Mouse (Mus musculus) MEL-GATA-1-ER (cell line): Measurements from ENCODE around the gene Tex48.

Experiments
- DNase-seq: peaks from one replicate; pipeline ENCODE4 v3.0.0-alpha.2; 2012; ENCODE audit warnings: low read depth; ENCODE audit errors: extremely low read depth

The Tex48 gene

DNA sequence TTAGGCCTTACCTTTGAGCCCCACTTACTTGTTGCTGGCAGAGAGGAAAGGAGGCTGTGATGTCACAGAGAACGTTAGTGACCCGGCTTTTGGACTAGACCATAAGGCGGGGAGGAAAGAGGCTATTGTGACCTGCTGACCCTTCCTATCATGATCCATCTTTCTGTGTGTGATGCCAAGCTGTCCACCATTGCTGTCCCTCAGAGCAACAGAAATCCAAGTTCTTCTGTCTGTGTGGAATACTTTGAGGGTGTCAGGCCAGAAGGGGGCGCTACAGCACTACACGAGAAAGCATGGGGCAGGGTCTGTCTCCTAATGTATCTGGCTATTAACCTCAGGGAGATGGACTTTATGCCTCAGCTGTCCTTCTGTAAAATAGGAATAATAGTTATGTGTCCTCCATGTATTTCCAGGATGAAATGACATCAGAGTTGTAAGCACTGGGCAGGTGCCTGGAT lies at the start of gene Tex48:
Tex48 (minus strand) TSS at position 51 of the 458 bp plus-strand sequence.
- no peak for DNase-seq

- no peak for DNase-seq
Observed at GRCm38 (mm10) chr4:63668255-63668654, 46.0 kb upstream of the Tex48 start.

DNA sequence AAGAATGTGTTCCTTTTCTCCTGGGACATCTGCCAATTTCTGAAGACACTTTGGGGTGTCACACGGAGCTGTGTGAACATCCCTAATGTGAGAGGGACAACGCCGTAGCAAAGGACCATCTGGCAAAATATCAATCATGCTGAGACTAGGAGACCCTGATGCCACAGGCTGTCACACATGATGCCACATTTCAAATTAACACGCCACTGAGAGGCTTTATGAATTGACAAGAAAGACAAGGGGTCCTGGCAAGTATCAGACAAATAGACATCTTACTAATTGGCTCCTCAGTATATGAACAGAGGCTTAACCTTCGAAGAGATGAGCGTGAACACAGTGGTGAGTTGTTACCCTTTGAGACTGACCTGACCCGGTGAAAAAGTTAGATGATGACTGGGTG lies 43.5 kb upstream of the Tex48 start:
- no peak for DNase-seq

- no peak for DNase-seq
Observed at GRCm38 (mm10) chr4:63663279-63663678, 41.1 kb upstream of the Tex48 start, which contains the start of gene Gm11214. Gm11214 (minus strand) TSS chr4:63663379.

- no peak for DNase-seq
Observed at GRCm38 (mm10) chr4:63661857-63662256, 39.6 kb upstream of the Tex48 start.

- DNase-seq, result no peak
Observed at GRCm38 (mm10) chr4:63661426-63661825, 39.2 kb upstream of the Tex48 start.

DNA sequence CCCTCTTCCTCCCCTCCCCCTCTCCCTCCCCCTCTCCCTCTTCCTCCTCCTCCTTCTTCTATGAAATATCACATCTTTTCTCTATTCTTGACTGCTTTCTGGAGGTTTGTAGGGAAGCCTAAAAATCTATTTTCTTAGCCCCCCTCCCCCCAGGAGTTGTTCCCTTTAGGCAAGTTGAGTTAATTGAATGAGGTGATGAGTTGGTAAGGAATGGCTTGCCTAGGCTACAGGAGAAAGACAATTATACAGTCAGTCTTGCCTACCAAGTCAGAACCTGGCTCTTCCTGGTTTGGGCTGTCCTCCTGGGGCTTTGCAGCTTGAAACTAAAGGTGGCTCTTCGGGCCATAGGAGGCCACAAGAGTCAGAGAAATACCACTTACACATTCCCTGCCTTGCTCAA lies 37.5 kb upstream of the Tex48 start:
- DNase-seq, result no peak

- DNase-seq, result no peak
Observed at GRCm38 (mm10) chr4:63659086-63659485, 36.9 kb upstream of the Tex48 start.

DNA sequence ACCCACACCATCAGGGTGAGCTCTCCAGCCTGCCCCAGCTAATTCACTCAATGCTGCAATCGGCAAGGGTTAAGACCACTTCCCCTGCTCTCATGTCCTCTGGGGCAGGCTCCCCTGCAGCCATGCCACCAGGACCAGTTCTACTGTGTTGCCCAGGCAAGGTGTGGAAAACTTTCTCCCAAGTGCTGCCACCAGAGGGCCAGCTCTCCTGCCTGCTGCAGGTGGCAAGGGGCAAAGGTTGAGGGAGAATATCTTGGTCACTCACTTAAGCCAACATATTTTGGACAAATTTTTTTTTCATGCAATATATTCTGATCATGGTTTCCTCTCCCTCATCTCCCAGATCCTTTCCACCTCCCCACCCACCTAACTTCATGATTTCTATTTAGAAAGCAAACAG lies 32.2 kb upstream of the Tex48 start:
- no peak for DNase-seq

GRCm38 (mm10) chr4:63643956-63644726 lies 21.9 kb upstream of the Tex48 start:
- DNase-seq, result no peak

- DNase-seq, result no peak
Observed at GRCm38 (mm10) chr4:63639842-63640241, 17.6 kb upstream of the Tex48 start.

- no peak for DNase-seq
Observed at GRCm38 (mm10) chr4:63638603-63639002, 16.4 kb upstream of the Tex48 start.

GRCm38 (mm10) chr4:63633181-63633580 lies 11.0 kb upstream of the Tex48 start:
- no peak for DNase-seq

DNA sequence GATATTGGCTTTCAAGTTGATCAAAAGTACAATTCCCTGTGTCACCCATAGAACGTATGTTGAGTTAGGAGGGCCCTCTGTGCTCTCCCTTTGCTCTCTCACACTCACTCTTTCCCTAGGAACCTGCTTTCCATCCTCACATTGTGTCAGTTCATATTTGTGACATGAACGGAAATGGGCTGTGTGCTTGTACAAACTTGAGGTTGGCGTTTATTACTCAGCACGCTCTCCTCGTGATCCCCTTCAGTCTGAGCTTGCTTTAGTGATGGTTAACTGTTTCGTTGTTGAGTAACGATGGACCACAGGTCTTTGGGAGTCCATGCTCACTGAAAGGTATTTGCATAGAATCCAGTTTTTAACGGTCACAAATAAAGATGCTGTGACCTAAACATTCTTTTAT lies 4.9 kb upstream of the Tex48 start:
- no peak for DNase-seq

DNA sequence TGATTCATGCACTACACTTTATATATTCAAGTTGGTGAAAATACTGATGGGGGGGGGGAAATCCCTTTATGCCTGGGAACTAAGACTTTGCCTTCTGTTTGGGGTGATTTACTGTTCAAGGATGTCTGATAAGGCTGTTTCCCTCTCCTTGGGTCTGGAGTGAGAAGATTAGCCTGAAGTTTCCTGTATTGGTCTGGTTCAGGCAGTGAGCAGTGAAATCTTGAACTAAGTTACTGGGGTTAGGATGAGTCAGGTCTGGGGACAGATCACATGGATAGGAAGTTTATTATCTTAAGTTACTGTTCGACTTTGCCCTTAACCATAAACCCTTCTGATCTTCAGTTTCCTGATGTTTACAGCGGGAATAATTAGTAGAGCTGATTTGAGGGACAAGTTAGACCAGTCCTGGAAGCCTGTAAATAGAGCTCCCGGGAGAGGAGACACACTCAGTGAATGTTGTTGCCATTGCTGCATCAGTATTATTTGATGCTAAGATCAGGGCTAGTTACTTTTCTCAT lies 3.4 kb upstream of the Tex48 start:
- no peak for DNase-seq

DNA sequence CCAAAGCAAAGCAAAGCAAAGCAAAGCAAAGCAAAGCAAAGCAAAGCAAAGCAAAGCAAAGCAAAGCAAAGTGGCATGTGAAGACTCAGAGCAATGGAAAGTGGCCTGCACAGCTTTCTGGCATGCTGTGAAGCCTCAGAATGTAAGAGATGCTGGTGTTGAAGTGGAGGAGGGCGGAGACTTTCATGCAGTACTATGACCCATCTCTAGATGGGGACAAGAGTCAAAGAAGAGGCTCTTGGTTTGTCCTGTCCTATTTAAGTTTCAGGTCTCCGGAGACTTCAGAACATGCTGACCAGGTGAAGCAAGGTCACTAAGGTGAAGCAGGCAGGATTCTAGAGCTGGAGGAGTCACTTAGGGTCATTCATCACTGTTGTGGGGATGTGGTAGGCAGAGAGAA lies 367 bp downstream of the Tex48 start:
- DNase-seq, result no peak

GRCm38 (mm10) chr4:63608391-63608790 lies 13.8 kb downstream of the Tex48 start:
- no peak for DNase-seq

DNA sequence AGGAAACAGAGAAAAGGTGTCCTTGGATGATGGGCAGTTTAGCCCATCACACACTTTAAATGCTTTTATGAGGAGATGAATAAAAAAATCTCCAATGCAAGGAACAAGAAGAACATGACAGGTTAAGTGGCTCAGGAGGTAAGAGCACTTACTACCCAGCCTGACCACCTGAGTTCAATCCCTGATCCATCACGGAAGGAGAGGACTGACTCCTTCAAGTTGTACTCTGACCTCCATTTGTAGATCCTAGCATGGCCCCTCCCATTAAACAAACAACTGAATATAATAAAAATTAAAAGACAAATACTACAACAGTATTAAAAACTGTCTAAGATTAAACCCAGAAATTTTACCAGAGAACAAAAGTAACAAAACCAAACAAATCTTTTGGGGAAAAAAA lies 16.3 kb downstream of the Tex48 start:
- DNase-seq, result no peak

GRCm38 (mm10) chr4:63605545-63605944 lies 16.7 kb downstream of the Tex48 start:
- no peak for DNase-seq

- no peak for DNase-seq
Observed at GRCm38 (mm10) chr4:63604945-63605344, 17.3 kb downstream of the Tex48 start, which contains the start of gene Gm11213. Gm11213 (minus strand) TSS chr4:63605261.

GRCm38 (mm10) chr4:63601263-63601662 lies 21.0 kb downstream of the Tex48 start:
- DNase-seq, result no peak

DNA sequence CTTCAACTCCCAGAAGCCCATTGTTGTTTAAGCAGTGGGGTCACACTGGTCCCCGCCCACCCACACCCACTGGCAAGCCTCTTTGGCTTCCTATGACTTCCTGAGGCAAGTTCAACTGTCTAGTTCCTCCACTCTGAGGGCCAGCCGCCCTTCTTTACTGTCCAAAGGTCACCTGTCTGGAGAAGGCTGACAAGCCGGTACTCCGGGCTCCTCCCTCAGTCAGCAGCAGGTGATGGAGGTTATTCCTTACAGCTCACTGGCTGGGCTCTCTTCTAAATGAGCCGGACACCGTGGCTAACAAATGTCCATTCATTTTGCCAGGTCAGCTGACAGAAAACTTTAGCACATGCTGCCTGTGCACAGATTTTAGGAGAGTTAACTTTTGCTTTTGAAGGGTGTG lies 21.4 kb downstream of the Tex48 start:
- DNase-seq, result no peak

GRCm38 (mm10) chr4:63596010-63596409 lies 26.2 kb downstream of the Tex48 start:
- no peak for DNase-seq
